Mouse (Mus musculus) brain, embryonic 14.5 days (tissue): ENCODE measurements around the gene Tenm4. TPM values are rescaled to one million over a fixed set of nuclear protein-coding genes. Genes with fewer than 3 reads are reported as not detected.

Source experiments
- DNase-seq: peaks from one replicate; pipeline ENCODE4 v3.0.0-alpha.2; 2011; ENCODE audit warnings: low read depth
- CTCF ChIP-seq: fragments of 200-500 bp; IDR thresholded peaks from 2 replicates; pipeline ENCODE4 v1.5.1; 2012; ENCODE audit warnings: inconsistent platforms, mild to moderate bottlenecking, moderate library complexity, borderline replicate concordance; ENCODE audit not compliant: insufficient read depth, insufficient read length; ENCODE audit errors: extremely low read depth
- POLR2A ChIP-seq: fragments of 200-500 bp; IDR thresholded peaks from 2 replicates; pipeline ENCODE4 v1.6.1; 2012; ENCODE audit warnings: mild to moderate bottlenecking, inconsistent platforms, borderline replicate concordance; ENCODE audit not compliant: poor library complexity, insufficient read depth, insufficient read length, severe bottlenecking; ENCODE audit errors: extremely low read depth
- polyA plus RNA-seq: library from polyadenylated mRNA; depleted of rRNA; stranded (reverse); fragments of >200 nt; gene quantifications from 2 replicates; pipeline ENCODE4 v1.2.3, GENCODE M21; 2012

Tenm4 gene
- polyA plus RNA-seq, 1 experiment: 31.2 TPM

GRCm38 (mm10) chr7:96474560-96475089 lies 303.6 kb downstream of the Tenm4 start:
- TF ChIP-seq POLR2A (no peak), CTCF (no peak)
- DNase-seq: peak; percentile 96

GRCm38 (mm10) chr7:96476987-96477613 lies 306.1 kb downstream of the Tenm4 start:
- no peak for DNase-seq

GRCm38 (mm10) chr7:96479139-96479538 lies 308.1 kb downstream of the Tenm4 start:
- no peak for DNase-seq
- TF ChIP-seq CTCF: no peak
- no peak for TF ChIP-seq POLR2A

More at GRCm38 (mm10) chr7:96476987-96477613, 306.1 kb downstream of the Tenm4 start:
- TF ChIP-seq POLR2A (no peak), CTCF (no peak)

GRCm38 (mm10) chr7:96480351-96480983 lies 309.4 kb downstream of the Tenm4 start:
- TF ChIP-seq POLR2A (no peak), CTCF (no peak)
- peak; percentile 73 for DNase-seq

- no peak for DNase-seq
- TF ChIP-seq POLR2A (no peak), CTCF (no peak)
These were observed 311.9 kb downstream of the Tenm4 start for GRCm38 (mm10) chr7:96482953-96483352.

- DNase-seq: no peak
- no peak for TF ChIP-seq CTCF
- no peak for TF ChIP-seq POLR2A
These were observed 313.0 kb downstream of the Tenm4 start for GRCm38 (mm10) chr7:96484006-96484581.

GRCm38 (mm10) chr7:96489348-96490076 lies 318.5 kb downstream of the Tenm4 start:
- no peak for DNase-seq
- no peak for TF ChIP-seq POLR2A
- TF ChIP-seq CTCF: no peak

- no peak for TF ChIP-seq POLR2A
- no peak for TF ChIP-seq CTCF
These were observed 320.9 kb downstream of the Tenm4 start for GRCm38 (mm10) chr7:96491896-96492295.

GRCm38 (mm10) chr7:96492696-96493095 lies 321.6 kb downstream of the Tenm4 start:
- no peak for DNase-seq
- TF ChIP-seq CTCF: no peak
- no peak for TF ChIP-seq POLR2A

More at GRCm38 (mm10) chr7:96491896-96492295, 320.9 kb downstream of the Tenm4 start:
- no peak for DNase-seq

- no peak for TF ChIP-seq CTCF
- TF ChIP-seq POLR2A: no peak
- DNase-seq: no peak
These were observed 323.0 kb downstream of the Tenm4 start for GRCm38 (mm10) chr7:96494057-96494456.

GRCm38 (mm10) chr7:96500108-96500507 lies 329.1 kb downstream of the Tenm4 start:
- TF ChIP-seq POLR2A (no peak), CTCF (no peak)
- DNase-seq: peak; percentile 82
